In genomic region chr11:103223951-103224456, GRCm38 (mm10) we compare ENCODE assay signal across 13 mouse cellular contexts. TPM values are rescaled to one million over a fixed set of nuclear protein-coding genes. Genes with fewer than 3 reads are reported as not detected.
DNase-seq lines count a peak whose midpoint lies in the region; ATAC-seq lines count a peak whose summit lies in the region.
"Had no signal": no experiment of that assay in that cellular context is flagged by ENCODE, and none has a peak within 500 bp of the region (broad histone marks: within the 10 kb centered on the region; RNA-seq: fewer than 3 reads in every experiment).

No protein-coding gene starts in this region.

- H3K4me1 ChIP-seq in heart, embryonic 10.5 days: peaks cover 13% of the 10 kb centered on the region
- no peaks in the 10 kb centered on the region for H3K4me1 ChIP-seq in midbrain, embryonic 12.5 days
- no peaks in the 10 kb centered on the region for H3K4me1 ChIP-seq in midbrain, embryonic 14.5 days (ENCODE audit: control insufficient read depth, insufficient read depth, low read length)
- H3K4me1 ChIP-seq in stomach, embryonic 16.5 days (ENCODE audit: control insufficient read depth, insufficient read depth, low read length): peaks cover 4% of the 10 kb centered on the region; the same call in 1 of the 2 replicates
- H3K4me1 ChIP-seq: liver, embryonic 12.5 days; neural tube, embryonic 15.5 days had no signal

- DNase-seq in heart, adult 18-20 months: peak; percentile 55 to 72
- DNase-seq in heart, embryonic 10.5 days (ENCODE audit: low spot score): no peak
- no peak for DNase-seq in midbrain, embryonic 14.5 days
- peak; percentile 40 to 49 for DNase-seq in heart, postnatal 14 days
- no peak for DNase-seq in frontal cortex, postnatal 36 days (ENCODE audit: low spot score in 2 of 2)
- DNase-seq in cerebellum, postnatal 4 days (ENCODE audit: low spot score in 2 of 2): no peak
- DNase-seq: adrenal gland, postnatal 25 days; cerebellum, postnatal 10 days had no signal

- no peak overlapping the region for H3K4me3 ChIP-seq in heart, embryonic 10.5 days
- H3K4me3 ChIP-seq in midbrain, embryonic 12.5 days: no peak overlapping the region
- no peak overlapping the region for H3K4me3 ChIP-seq in midbrain, embryonic 14.5 days (replicated peaks; ENCODE audit: low read depth, low read length)
- H3K4me3 ChIP-seq in stomach, embryonic 16.5 days (replicated peaks; ENCODE audit: low read length): no peak overlapping the region
- H3K4me3 ChIP-seq: liver, embryonic 12.5 days; midbrain, embryonic 10.5 days; neural tube, embryonic 15.5 days had no signal

- H3K27me3 ChIP-seq in heart, embryonic 10.5 days (ENCODE audit: insufficient read depth, poor library complexity, severe bottlenecking): peaks cover 25% of the 10 kb centered on the region
- peaks cover 6% of the 10 kb centered on the region for H3K27me3 ChIP-seq in midbrain, embryonic 12.5 days
- no peaks in the 10 kb centered on the region for H3K27me3 ChIP-seq in midbrain, embryonic 14.5 days (ENCODE audit: control insufficient read depth, insufficient read depth, low read length)
- H3K27me3 ChIP-seq in stomach, embryonic 16.5 days (ENCODE audit: control insufficient read depth, insufficient read depth, low read length): no peaks in the 10 kb centered on the region
- H3K27me3 ChIP-seq: neural tube, embryonic 15.5 days had no signal

- peaks cover 53% of the 10 kb centered on the region for H3K36me3 ChIP-seq in heart, embryonic 10.5 days
- H3K36me3 ChIP-seq in midbrain, embryonic 12.5 days: peaks cover 87% of the 10 kb centered on the region
- H3K36me3 ChIP-seq in midbrain, embryonic 14.5 days (ENCODE audit: control insufficient read depth, insufficient read depth, low read length): peaks cover 69% of the 10 kb centered on the region
- peaks cover 6% of the 10 kb centered on the region; the same call in 1 of the 2 replicates for H3K36me3 ChIP-seq in stomach, embryonic 16.5 days (ENCODE audit: control insufficient read depth, insufficient read depth, low read length)

- intact Hi-C loops in heart, postnatal 14 days (cut with DNase I): no loop called here

- no peak for ATAC-seq in midbrain, embryonic 12.5 days (ENCODE audit: low FRiP score, low read depth)
- no peak for ATAC-seq in midbrain, embryonic 14.5 days (ENCODE audit: low FRiP score, low TSS enrichment)
- ATAC-seq in stomach, embryonic 16.5 days (ENCODE audit: insufficient read depth, low FRiP score): no peak
- ATAC-seq: liver, embryonic 12.5 days had no signal

- no peak overlapping the region for H3K4me2 ChIP-seq in midbrain, embryonic 12.5 days (replicated peaks)
- H3K4me2 ChIP-seq in midbrain, embryonic 14.5 days (ENCODE audit: low read length): no peak overlapping the region
- H3K4me2 ChIP-seq in stomach, embryonic 16.5 days (ENCODE audit: low read depth, low read length): no peak overlapping the region
- H3K4me2 ChIP-seq: liver, embryonic 12.5 days; neural tube, embryonic 15.5 days had no signal

- no peak overlapping the region for H3K27ac ChIP-seq in heart, embryonic 10.5 days
- H3K27ac ChIP-seq in midbrain, embryonic 12.5 days (replicated peaks): no peak overlapping the region
- no peak overlapping the region for H3K27ac ChIP-seq in midbrain, embryonic 14.5 days (replicated peaks; ENCODE audit: low read depth, low read length)
- peak overlapping the region; percentile 53; the same call in 1 of the 2 replicates for H3K27ac ChIP-seq in stomach, embryonic 16.5 days (ENCODE audit: low read length)
- H3K27ac ChIP-seq: liver, embryonic 12.5 days; midbrain, embryonic 10.5 days; neural tube, embryonic 15.5 days had no signal

- WGBS in heart, embryonic 10.5 days: 67% methylated on average over 18 of the region's 18 CpGs
- WGBS in midbrain, embryonic 12.5 days: 69% methylated on average over 18 of the region's 18 CpGs
- 69% methylated on average over 18 of the region's 18 CpGs for WGBS in midbrain, embryonic 14.5 days
- 69% methylated on average over 18 of the region's 18 CpGs for WGBS in stomach, embryonic 16.5 days

- H3K9me3 ChIP-seq in heart, embryonic 10.5 days: no peaks in the 10 kb centered on the region
- H3K9me3 ChIP-seq in midbrain, embryonic 12.5 days: no peaks in the 10 kb centered on the region
- H3K9me3 ChIP-seq in midbrain, embryonic 14.5 days (ENCODE audit: control insufficient read depth, low read length): no peaks in the 10 kb centered on the region
- no peaks in the 10 kb centered on the region for H3K9me3 ChIP-seq in stomach, embryonic 16.5 days (replicated peaks; ENCODE audit: control insufficient read depth, low read length)
- H3K9me3 ChIP-seq: liver, embryonic 12.5 days; midbrain, embryonic 10.5 days; neural tube, embryonic 15.5 days had no signal

- peak overlapping the region; percentile 20; the same call in 1 of the 2 replicates for H3K9ac ChIP-seq in midbrain, embryonic 12.5 days (replicated peaks)
- H3K9ac ChIP-seq in midbrain, embryonic 14.5 days (replicated peaks; ENCODE audit: low read length): no peak overlapping the region
- no peak overlapping the region for H3K9ac ChIP-seq in stomach, embryonic 16.5 days (ENCODE audit: low read length)
- H3K9ac ChIP-seq: liver, embryonic 12.5 days; neural tube, embryonic 15.5 days had no signal

RNA-seq across cellular contexts. Expression of gene Spata32, which starts 5.8 kb away (rescaled TPM):
- total RNA-seq in heart, adult 18-20 months (2021): not detected
- polyA plus RNA-seq in heart, embryonic 10.5 days (2016; fragmentation: Nextera tagmentation; extraction: Ambion mirVana): not detected in 2 replicates
- polyA plus RNA-seq in midbrain, embryonic 12.5 days (2016; fragmentation: Nextera tagmentation; extraction: Ambion mirVana): 0.21 TPM in 1 of 2 replicates, not detected in the other
- polyA plus RNA-seq in midbrain, embryonic 14.5 days (2014; fragmentation: Nextera tagmentation; extraction: Ambion mirVana): 0.25 and 0.27 TPM in 2 replicates
- total RNA-seq in heart, postnatal 14 days (2021): not detected
- polyA plus RNA-seq in stomach, embryonic 16.5 days (2015; fragmentation: Nextera tagmentation; extraction: Ambion mirVana): not detected in 2 replicates
- total RNA-seq: adrenal gland, postnatal 25 days had no signal
- polyA plus RNA-seq: liver, embryonic 12.5 days; midbrain, embryonic 10.5 days had no signal

RNA-seq across cellular contexts. Expression of gene 1700023F06Rik, which starts 15.6 kb away (rescaled TPM):
- total RNA-seq in heart, adult 18-20 months (2021): not detected
- 0.35 TPM in 1 of 2 replicates, not detected in the other for polyA plus RNA-seq in heart, embryonic 10.5 days (2016; fragmentation: Nextera tagmentation; extraction: Ambion mirVana)
- polyA plus RNA-seq in midbrain, embryonic 12.5 days (2016; fragmentation: Nextera tagmentation; extraction: Ambion mirVana): not detected in 2 replicates
- polyA plus RNA-seq in midbrain, embryonic 14.5 days (2014; fragmentation: Nextera tagmentation; extraction: Ambion mirVana): 0.88 and 2.1 TPM in 2 replicates
- not detected for total RNA-seq in heart, postnatal 14 days (2021)
- 0.67 and 0.83 TPM in 2 replicates for polyA plus RNA-seq in stomach, embryonic 16.5 days (2015; fragmentation: Nextera tagmentation; extraction: Ambion mirVana)
- total RNA-seq: adrenal gland, postnatal 25 days had no signal

RNA-seq across cellular contexts. Expression of gene Map3k14, which starts 43.3 kb away (rescaled TPM):
- 1 to 10 TPM; 2.5 to 3.0 TPM for total RNA-seq in heart, adult 18-20 months (2021)
- 1.7 and 2.1 TPM in 2 replicates for polyA plus RNA-seq in heart, embryonic 10.5 days (2016; fragmentation: Nextera tagmentation; extraction: Ambion mirVana)
- polyA plus RNA-seq in midbrain, embryonic 12.5 days (2016; fragmentation: Nextera tagmentation; extraction: Ambion mirVana): 6.0 and 7.8 TPM in 2 replicates
- polyA plus RNA-seq in midbrain, embryonic 14.5 days (2014; fragmentation: Nextera tagmentation; extraction: Ambion mirVana): 3.0 and 3.4 TPM in 2 replicates
- 1 to 10 TPM; 3.5 to 4.0 TPM for total RNA-seq in heart, postnatal 14 days (2021)
- 4.2 and 4.9 TPM in 2 replicates for polyA plus RNA-seq in stomach, embryonic 16.5 days (2015; fragmentation: Nextera tagmentation; extraction: Ambion mirVana)

RNA-seq across cellular contexts. Expression of gene Fmnl1, which starts 53.1 kb away (rescaled TPM):
- 10 to 100 TPM; 18.1 to 20.2 TPM for total RNA-seq in heart, adult 18-20 months (2021)
- polyA plus RNA-seq in heart, embryonic 10.5 days (2016; fragmentation: Nextera tagmentation; extraction: Ambion mirVana): 0.92 and 1.2 TPM in 2 replicates
- polyA plus RNA-seq in midbrain, embryonic 12.5 days (2016; fragmentation: Nextera tagmentation; extraction: Ambion mirVana): 1.3 and 1.8 TPM in 2 replicates
- 4.3 and 5.2 TPM in 2 replicates for polyA plus RNA-seq in midbrain, embryonic 14.5 days (2014; fragmentation: Nextera tagmentation; extraction: Ambion mirVana)
- 10 to 100 TPM; 16.8 to 21.6 TPM for total RNA-seq in heart, postnatal 14 days (2021)
- 3.5 and 4.4 TPM in 2 replicates for polyA plus RNA-seq in stomach, embryonic 16.5 days (2015; fragmentation: Nextera tagmentation; extraction: Ambion mirVana)

Comparison
In these comparisons a context has a peak if more than half of its experiments do, and no peak if none do; other contexts are left out.
1. DNase-seq: peak in heart, adult 18-20 months (2 of 2) and heart, postnatal 14 days (2 of 2); none in heart, embryonic 10.5 days (single experiment), midbrain, embryonic 14.5 days (single experiment), frontal cortex, postnatal 36 days (0 of 2) and cerebellum, postnatal 4 days (0 of 2).